Mouse (Mus musculus): Measurements from ENCODE around the gene Prss8. TPM values are rescaled to one million over a fixed set of nuclear protein-coding genes. Genes with fewer than 3 reads are reported as not detected.

Prss8 gene
- polyA plus RNA-seq (2011; ENCODE audit: insufficient read length, low read depth, missing spikeins): not detected in 2 replicates

- Histone ChIP-seq H3K27ac (ENCODE audit: insufficient read depth, low read length) (no peak within 1 kb of the TSS), H3K4me1 (ENCODE audit: control insufficient read depth, insufficient read depth, low read length) (peaks cover 15% of the 10 kb centered on the region), H3K4me3 (ENCODE audit: insufficient read depth, low read length) (no peak within 1 kb of the TSS)
- TF ChIP-seq POLR2A (IDR thresholded peaks at IDR 0.05; ENCODE audit: low read depth, low read length) (no peak), CTCF (IDR thresholded peaks at IDR 0.05; ENCODE audit: borderline replicate concordance, insufficient read depth, low read length) (no peak)
Observed at GRCm38 (mm10) chr7:127929923-127930322, at the start of gene Prss8. Prss8 (minus strand) TSS chr7:127930104.

GRCm38 (mm10) chr7:127978856-127979255 lies 49.0 kb upstream of the Prss8 start:
- no peak overlapping the region for H3K4me3 ChIP-seq (ENCODE audit: insufficient read depth, low read length)
- no peaks in the 10 kb centered on the region; the same call in 1 of the 2 replicates for H3K4me1 ChIP-seq (ENCODE audit: control insufficient read depth, insufficient read depth, low read length)
- TF ChIP-seq CTCF (IDR thresholded peaks at IDR 0.05; ENCODE audit: borderline replicate concordance, insufficient read depth, low read length) (no peak), POLR2A (IDR thresholded peaks at IDR 0.05; ENCODE audit: low read depth, low read length) (no peak)
- no peak overlapping the region for H3K27ac ChIP-seq (ENCODE audit: insufficient read depth, low read length)

- no peak for TF ChIP-seq POLR2A (IDR thresholded peaks at IDR 0.05; ENCODE audit: low read depth, low read length)
- TF ChIP-seq CTCF (IDR thresholded peaks at IDR 0.05; ENCODE audit: borderline replicate concordance, insufficient read depth, low read length): no peak
- no peaks in the 10 kb centered on the region; the same call in 1 of the 2 replicates for H3K4me1 ChIP-seq (ENCODE audit: control insufficient read depth, insufficient read depth, low read length)
- H3K27ac ChIP-seq (ENCODE audit: insufficient read depth, low read length): no peak overlapping the region
- H3K4me3 ChIP-seq (ENCODE audit: insufficient read depth, low read length): no peak overlapping the region
Observed at GRCm38 (mm10) chr7:127974413-127974930, 44.6 kb upstream of the Prss8 start.

GRCm38 (mm10) chr7:127967922-127968828 lies 38.3 kb upstream of the Prss8 start:
- Histone ChIP-seq H3K4me3 (ENCODE audit: insufficient read depth, low read length) (peak overlapping the region; percentile 82), H3K4me1 (ENCODE audit: control insufficient read depth, insufficient read depth, low read length) (no peaks in the 10 kb centered on the region), H3K27ac (ENCODE audit: insufficient read depth, low read length) (no peak overlapping the region)

GRCm38 (mm10) chr7:127967004-127967921 lies 37.4 kb upstream of the Prss8 start, which contains the start of gene Fus:
Fus (plus strand) TSS chr7:127967457.
- H3K4me1 ChIP-seq (ENCODE audit: control insufficient read depth, insufficient read depth, low read length): no peaks in the 10 kb centered on the region
- H3K4me3 ChIP-seq (ENCODE audit: insufficient read depth, low read length): peak within 1 kb of the TSS; percentile 82
- TF ChIP-seq POLR2A (IDR thresholded peaks at IDR 0.05; ENCODE audit: low read depth, low read length) (peak; percentile 100), CTCF (IDR thresholded peaks at IDR 0.05; ENCODE audit: borderline replicate concordance, insufficient read depth, low read length) (no peak)
- peak within 1 kb of the TSS; percentile 93 for H3K27ac ChIP-seq (ENCODE audit: insufficient read depth, low read length)

More at GRCm38 (mm10) chr7:127967922-127968828, 38.3 kb upstream of the Prss8 start:
- no peak for TF ChIP-seq POLR2A (IDR thresholded peaks at IDR 0.05; ENCODE audit: low read depth, low read length)

- Histone ChIP-seq H3K4me3 (ENCODE audit: insufficient read depth, low read length) (peak overlapping the region; percentile 64), H3K27ac (ENCODE audit: insufficient read depth, low read length) (peak overlapping the region; percentile 88), H3K4me1 (ENCODE audit: control insufficient read depth, insufficient read depth, low read length) (no peaks in the 10 kb centered on the region)
- TF ChIP-seq CTCF (IDR thresholded peaks at IDR 0.05; ENCODE audit: borderline replicate concordance, insufficient read depth, low read length) (no peak), POLR2A (IDR thresholded peaks at IDR 0.05; ENCODE audit: low read depth, low read length) (0 out of 2 replicates have a peak, but pooled peaks have one; percentile 40)
Observed at GRCm38 (mm10) chr7:127966371-127966918, 36.5 kb upstream of the Prss8 start.

- Histone ChIP-seq H3K4me3 (ENCODE audit: insufficient read depth, low read length) (no peak overlapping the region), H3K4me1 (ENCODE audit: control insufficient read depth, insufficient read depth, low read length) (no peaks in the 10 kb centered on the region), H3K27ac (ENCODE audit: insufficient read depth, low read length) (no peak overlapping the region)
- TF ChIP-seq CTCF (IDR thresholded peaks at IDR 0.05; ENCODE audit: borderline replicate concordance, insufficient read depth, low read length): no peak
- no peak for TF ChIP-seq POLR2A (IDR thresholded peaks at IDR 0.05; ENCODE audit: low read depth, low read length)
Observed at GRCm38 (mm10) chr7:127959364-127959763, 29.5 kb upstream of the Prss8 start.

- H3K27ac ChIP-seq (ENCODE audit: insufficient read depth, low read length): no peak overlapping the region
- no peak overlapping the region for H3K4me3 ChIP-seq (ENCODE audit: insufficient read depth, low read length)
- TF ChIP-seq CTCF (IDR thresholded peaks at IDR 0.05; ENCODE audit: borderline replicate concordance, insufficient read depth, low read length) (no peak), POLR2A (IDR thresholded peaks at IDR 0.05; ENCODE audit: low read depth, low read length) (no peak)
- H3K4me1 ChIP-seq (ENCODE audit: control insufficient read depth, insufficient read depth, low read length): no peaks in the 10 kb centered on the region
Observed at GRCm38 (mm10) chr7:127952864-127953581, 23.1 kb upstream of the Prss8 start.

All from embryonic fibroblast, embryonic 13.5 days (primary cell).